Mouse (Mus musculus): ENCODE results near the gene Lclat1. TPM values are rescaled to one million over a fixed set of nuclear protein-coding genes. Genes with fewer than 3 reads are reported as not detected.

Gene Lclat1
- polyA plus RNA-seq (2017; shearing (Covaris generic)), result 60.0 TPM

GRCm38 (mm10) chr17:73107158-73108157 lies at the start of gene Lclat1:
Gene Lclat1 (plus strand): TSS chr17:73107985.

Other genes with a start within 250 kb of the Lclat1 start
- 38.2 TPM for gene Lbh, start 189.7 kb upstream of the Lclat1 start, polyA plus RNA-seq (2017; shearing (Covaris generic))